Mouse (Mus musculus): ENCODE data around the gene Plxna2.

Gene Plxna2

GRCm38 (mm10) chr1:194617918-194618317 is at the start of gene Plxna2:
Plxna2 (plus strand) TSS chr1:194618218.
- DNase-seq = no peak

GRCm38 (mm10) chr1:194573870-194574269 is 44.1 kb upstream of the Plxna2 start:
- DNase-seq = no peak

- DNase-seq = no peak
Measured at GRCm38 (mm10) chr1:194578270-194578669, 39.7 kb upstream of the Plxna2 start.

- DNase-seq = no peak
Measured at GRCm38 (mm10) chr1:194580539-194580938, 37.5 kb upstream of the Plxna2 start.

GRCm38 (mm10) chr1:194586670-194587069 is 31.3 kb upstream of the Plxna2 start:
- DNase-seq = no peak

- peak; percentile 33 for DNase-seq
Measured at GRCm38 (mm10) chr1:194587532-194587931, 30.5 kb upstream of the Plxna2 start.

GRCm38 (mm10) chr1:194587956-194588668 is 29.9 kb upstream of the Plxna2 start:
- no peak for DNase-seq

- no peak for DNase-seq
Measured at GRCm38 (mm10) chr1:194588711-194589451, 29.1 kb upstream of the Plxna2 start.

- no peak for DNase-seq
Measured at GRCm38 (mm10) chr1:194593155-194593554, 24.9 kb upstream of the Plxna2 start.

- no peak for DNase-seq
Measured at GRCm38 (mm10) chr1:194607406-194608261, 10.4 kb upstream of the Plxna2 start.

GRCm38 (mm10) chr1:194610516-194610915 is 7.5 kb upstream of the Plxna2 start:
- no peak for DNase-seq

- DNase-seq = no peak
Measured at GRCm38 (mm10) chr1:194612628-194613027, 5.4 kb upstream of the Plxna2 start.

GRCm38 (mm10) chr1:194613271-194613834 is 4.7 kb upstream of the Plxna2 start:
- DNase-seq = no peak

- peak; percentile 45 for DNase-seq
Measured at GRCm38 (mm10) chr1:194613923-194614830, 3.8 kb upstream of the Plxna2 start.

- DNase-seq = no peak
Measured at GRCm38 (mm10) chr1:194616136-194616535, 1.9 kb upstream of the Plxna2 start.

- DNase-seq = peak; percentile 84
Measured at GRCm38 (mm10) chr1:194618841-194619311, 858 bp downstream of the Plxna2 start.

- peak; percentile 91 for DNase-seq
Measured at GRCm38 (mm10) chr1:194619353-194620244, 1.6 kb downstream of the Plxna2 start.

GRCm38 (mm10) chr1:194620245-194620991 is 2.4 kb downstream of the Plxna2 start:
- DNase-seq = peak; percentile 78

- DNase-seq = no peak
Measured at GRCm38 (mm10) chr1:194622174-194622573, 4.2 kb downstream of the Plxna2 start.

- no peak for DNase-seq
Measured at GRCm38 (mm10) chr1:194622677-194623076, 4.7 kb downstream of the Plxna2 start.

All from kidney, adult 18-20 months (tissue).